Mouse (Mus musculus) intestine, postnatal 0 days (tissue): ENCODE data around the gene Fam71f2. TPM values are rescaled to one million over a fixed set of nuclear protein-coding genes. Genes with fewer than 3 reads are reported as not detected.

Source experiments
- ATAC-seq: fragments of 200-750 bp; cut with Nextera tagmentation; 2 replicates; pipeline ENCODE4 v1.8.0; 2017; ENCODE audit warnings: mild to moderate bottlenecking, moderate TSS enrichment, moderate library complexity
- H3K27ac ChIP-seq: fragments of 300-500 bp; sonication (generic); 2 replicates; pipeline ENCODE4 v1.5.1; 2014; ENCODE audit warnings: mild to moderate bottlenecking, low read depth, low read length, moderate library complexity
- H3K27me3 ChIP-seq: fragments of 300-500 bp; sonication (generic); replicated peaks from 2 replicates; pipeline ENCODE4 v1.6.1; 2014; ENCODE audit warnings: low read length, mixed read lengths; ENCODE audit not compliant: control insufficient read depth, insufficient read depth
- H3K36me3 ChIP-seq: fragments of 300-500 bp; sonication (generic); 2 replicates; pipeline ENCODE4 v1.6.1; 2014; ENCODE audit warnings: mild to moderate bottlenecking, moderate library complexity; ENCODE audit not compliant: control insufficient read depth, insufficient read depth
- H3K4me1 ChIP-seq: fragments of 300-500 bp; sonication (generic); replicated peaks from 2 replicates; pipeline ENCODE4 v1.6.1; 2014; ENCODE audit warnings: antibody characterized with exemption, low read length, mixed read lengths; ENCODE audit not compliant: control insufficient read depth, insufficient read depth
- H3K4me2 ChIP-seq: fragments of 300-500 bp; sonication (generic); replicated peaks from 2 replicates; pipeline ENCODE4 v1.6.1; 2014; ENCODE audit warnings: low read depth, mild to moderate bottlenecking, moderate library complexity
- H3K4me3 ChIP-seq: fragments of 300-500 bp; sonication (generic); 2 replicates; pipeline ENCODE4 v1.5.1; 2014; ENCODE audit warnings: low read depth, low read length
- H3K9ac ChIP-seq: fragments of 300-500 bp; sonication (generic); 2 replicates; pipeline ENCODE4 v1.6.1; 2014; ENCODE audit warnings: mild to moderate bottlenecking, low read depth, low read length
- H3K9me3 ChIP-seq: fragments of 300-500 bp; sonication (generic); 2 replicates; pipeline ENCODE4 v1.6.1; 2016; ENCODE audit warnings: mixed run types; ENCODE audit not compliant: control insufficient read depth
- CTCF ChIP-seq: sonication (generic); IDR thresholded peaks from 2 replicates; pipeline ENCODE4 v1.5.1; 2016; ENCODE audit warnings: low read depth, mild to moderate bottlenecking, control low read depth, antibody characterized with exemption, moderate library complexity
- WGBS: fragments of 180-500 bp; shearing (Covaris S2); extraction: QIAGEN DNeasy Blood & Tissue Kit; methylation state at CpG from one replicate; pipeline ENCODE4 v1.1.7; 2014; 5-methylcytosine and 5-hydroxymethylcytosine counted together
- polyA plus RNA-seq: library from polyadenylated mRNA; unstranded; fragments of >200 nt; fragmentation: Nextera tagmentation; extraction: Ambion mirVana; gene quantifications from 2 replicates; pipeline ENCODE4 v1.2.1, GENCODE M21; 2015

The Fam71f2 gene
- polyA plus RNA-seq, 1 experiment from 2014 or later, result not detected

GRCm38 (mm10) chr6:29287481-29287880, 8.1 kb downstream of the Fam71f2 start:
- Histone ChIP-seq H3K9me3 (no peaks in the 10 kb centered on the region), H3K4me2 (no peak overlapping the region), H3K36me3 (no peaks in the 10 kb centered on the region), H3K4me1 (no peaks in the 10 kb centered on the region), H3K4me3 (no peak overlapping the region), H3K9ac (no peak overlapping the region), H3K27me3 (no peaks in the 10 kb centered on the region), H3K27ac (no peak overlapping the region)
- no peak for TF ChIP-seq CTCF
- no peak for ATAC-seq
- WGBS, result 60% methylated on average over 6 of the region's 6 CpGs

DNA sequence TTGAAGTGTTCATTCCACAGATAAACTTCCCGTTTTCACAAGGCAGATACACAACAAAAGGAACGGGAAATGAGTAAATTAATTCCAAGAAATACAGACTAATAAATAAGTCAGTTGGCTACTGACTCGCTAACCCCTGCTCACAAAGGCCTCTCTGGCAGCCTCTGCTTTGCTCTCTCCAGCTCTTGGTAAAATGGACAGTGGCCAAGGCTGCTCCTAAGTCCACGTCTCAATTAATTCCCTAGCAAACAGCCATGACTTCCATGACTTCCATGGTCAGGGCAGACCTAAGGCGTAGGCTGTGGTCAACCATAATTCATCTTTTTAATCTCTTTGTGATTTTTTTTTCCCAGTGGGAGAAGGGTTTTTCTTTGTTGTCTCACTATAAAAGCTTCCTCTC, 8.6 kb downstream of the Fam71f2 start:
- TF ChIP-seq CTCF, result no peak
- Histone ChIP-seq H3K9ac (no peak overlapping the region), H3K36me3 (no peaks in the 10 kb centered on the region), H3K4me3 (no peak overlapping the region), H3K27ac (no peak overlapping the region), H3K4me1 (no peaks in the 10 kb centered on the region), H3K27me3 (no peaks in the 10 kb centered on the region), H3K9me3 (no peaks in the 10 kb centered on the region), H3K4me2 (no peak overlapping the region)
- 71% methylated on average over 5 of the region's 5 CpGs for WGBS
- no peak for ATAC-seq

GRCm38 (mm10) chr6:29288651-29289050, 9.3 kb downstream of the Fam71f2 start:
- H3K4me2 ChIP-seq, result no peak overlapping the region
- no peaks in the 10 kb centered on the region for H3K36me3 ChIP-seq
- no peak for TF ChIP-seq CTCF
- H3K9ac ChIP-seq, result no peak overlapping the region
- no peak for ATAC-seq
- 53% methylated on average over 6 of the region's 6 CpGs for WGBS
- no peaks in the 10 kb centered on the region for H3K27me3 ChIP-seq
- H3K4me3 ChIP-seq, result no peak overlapping the region
- no peaks in the 10 kb centered on the region for H3K4me1 ChIP-seq
- H3K9me3 ChIP-seq, result no peaks in the 10 kb centered on the region
- no peak overlapping the region for H3K27ac ChIP-seq

GRCm38 (mm10) chr6:29299112-29299511, 19.7 kb downstream of the Fam71f2 start:
- ATAC-seq, result no peak
- Histone ChIP-seq H3K27me3 (no peaks in the 10 kb centered on the region), H3K4me2 (no peak overlapping the region), H3K9ac (no peak overlapping the region), H3K4me1 (no peaks in the 10 kb centered on the region), H3K4me3 (no peak overlapping the region), H3K9me3 (no peaks in the 10 kb centered on the region), H3K36me3 (no peaks in the 10 kb centered on the region), H3K27ac (no peak overlapping the region)
- no peak for TF ChIP-seq CTCF
- 18% methylated on average over 2 of the region's 2 CpGs for WGBS

- Histone ChIP-seq H3K4me1 (no peaks in the 10 kb centered on the region), H3K4me2 (no peak overlapping the region), H3K9me3 (no peaks in the 10 kb centered on the region), H3K27ac (no peak overlapping the region), H3K9ac (no peak overlapping the region), H3K27me3 (no peaks in the 10 kb centered on the region), H3K4me3 (no peak overlapping the region), H3K36me3 (no peaks in the 10 kb centered on the region)
- no peak for TF ChIP-seq CTCF
- no peak for ATAC-seq
Measured at GRCm38 (mm10) chr6:29303251-29303650, 23.9 kb downstream of the Fam71f2 start.

DNA sequence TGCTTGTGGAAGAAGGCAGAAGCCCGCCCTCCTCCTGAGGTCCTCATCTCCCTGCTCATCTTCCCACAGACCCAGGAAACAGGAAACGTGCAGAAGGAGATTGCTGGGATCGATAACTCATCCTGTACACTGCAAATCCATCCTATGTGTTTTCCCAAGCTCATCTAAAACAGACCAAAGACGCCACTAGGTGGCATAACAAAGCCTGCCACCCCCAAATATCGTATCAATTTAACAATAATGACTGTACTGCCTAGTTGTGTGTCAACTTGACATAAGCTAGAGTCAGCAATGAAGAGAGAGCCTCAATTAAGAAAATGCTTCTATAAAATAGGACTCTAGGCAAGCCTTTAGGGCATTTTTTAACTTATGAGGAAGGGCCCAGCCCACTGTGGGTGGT, 24.3 kb downstream of the Fam71f2 start:
- no peaks in the 10 kb centered on the region for H3K36me3 ChIP-seq
- no peak overlapping the region for H3K4me2 ChIP-seq
- H3K4me3 ChIP-seq, result no peak overlapping the region
- no peak overlapping the region for H3K9ac ChIP-seq
- no peak for ATAC-seq
- no peaks in the 10 kb centered on the region for H3K4me1 ChIP-seq
- no peaks in the 10 kb centered on the region for H3K27me3 ChIP-seq
- H3K27ac ChIP-seq, result no peak overlapping the region
- 40% methylated on average over 5 of the region's 5 CpGs for WGBS
- no peaks in the 10 kb centered on the region for H3K9me3 ChIP-seq
- peak; percentile 47 for TF ChIP-seq CTCF

GRCm38 (mm10) chr6:29305462-29305861, 26.1 kb downstream of the Fam71f2 start:
- H3K4me1 ChIP-seq, result no peaks in the 10 kb centered on the region
- 90% methylated on average over 4 of the region's 4 CpGs for WGBS
- no peak for TF ChIP-seq CTCF

More at GRCm38 (mm10) chr6:29305462-29305861, 26.1 kb downstream of the Fam71f2 start:
- Histone ChIP-seq H3K36me3 (no peaks in the 10 kb centered on the region), H3K4me2 (no peak overlapping the region), H3K27me3 (no peaks in the 10 kb centered on the region), H3K27ac (no peak overlapping the region), H3K4me3 (no peak overlapping the region), H3K9ac (no peak overlapping the region), H3K9me3 (no peaks in the 10 kb centered on the region)
- ATAC-seq, result no peak
